Mouse (Mus musculus) midbrain, embryonic 10.5 days (tissue): ENCODE measurements around the gene Ampd1. TPM values are rescaled to one million over a fixed set of nuclear protein-coding genes. Genes with fewer than 3 reads are reported as not detected.

ENCODE experiments used
- DNase-seq: peaks from one replicate; pipeline ENCODE4 v3.0.0-alpha.2; 2017; ENCODE audit warnings: low spot score
- H3K27ac ChIP-seq: fragments of 300-500 bp; sonication (generic); replicated peaks from 2 replicates; pipeline ENCODE4 v1.5.1; 2016; ENCODE audit warnings: mild to moderate bottlenecking
- H3K27me3 ChIP-seq: fragments of 300-500 bp; sonication (generic); 2 replicates; pipeline ENCODE4 v1.6.1; 2016; ENCODE audit warnings: low read depth, mild to moderate bottlenecking; ENCODE audit not compliant: poor library complexity, severe bottlenecking
- H3K36me3 ChIP-seq: fragments of 300-500 bp; sonication (generic); 2 replicates; pipeline ENCODE4 v1.6.1; 2016; ENCODE audit warnings: mild to moderate bottlenecking, moderate library complexity
- H3K4me1 ChIP-seq: fragments of 300-500 bp; sonication (generic); 2 replicates; pipeline ENCODE4 v1.6.1; 2016
- H3K4me3 ChIP-seq: fragments of 300-500 bp; sonication (generic); 2 replicates; pipeline ENCODE4 v1.5.1; 2016; ENCODE audit warnings: mild to moderate bottlenecking, moderate library complexity
- H3K9me3 ChIP-seq: fragments of 300-500 bp; sonication (generic); replicated peaks from 2 replicates; pipeline ENCODE4 v1.6.1; 2016; ENCODE audit warnings: mild to moderate bottlenecking
- WGBS: fragments of 180-500 bp; shearing (Covaris S2); methylation state at CpG from one replicate; pipeline ENCODE4 v1.1.7; 2016; 5-methylcytosine and 5-hydroxymethylcytosine counted together
- polyA plus RNA-seq: library from polyadenylated mRNA; unstranded; fragments of >200 nt; fragmentation: Nextera tagmentation; extraction: Ambion mirVana; gene quantifications from 2 replicates; pipeline ENCODE4 v1.2.1, GENCODE M21; 2016

The Ampd1 gene
- polyA plus RNA-seq = not detected in 2 replicates

DNA sequence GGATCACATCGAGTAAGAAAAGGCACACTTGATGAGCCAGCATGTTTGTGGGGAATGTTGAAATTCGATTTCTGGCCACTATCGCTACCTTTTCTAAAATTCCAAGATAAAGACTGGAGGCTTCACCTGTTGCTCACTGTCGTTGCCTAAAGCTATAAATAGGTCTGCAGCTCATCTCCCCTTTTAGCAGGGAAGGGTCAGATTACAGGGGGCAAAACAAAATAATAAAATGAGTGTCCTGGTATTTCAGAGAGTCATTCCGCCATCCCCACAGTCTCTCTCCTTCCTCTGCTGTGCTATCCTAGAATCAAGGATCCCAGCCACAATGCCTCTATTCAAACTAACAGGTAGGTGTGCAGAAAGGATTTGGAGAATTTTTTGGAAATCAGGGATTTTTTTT, at the start of gene Ampd1:
Gene Ampd1, plus strand, starts transcription at position 244 of the 400 bp plus-strand sequence.
- Histone ChIP-seq H3K36me3 (peaks cover 13% of the 10 kb centered on the region), H3K4me3 (no peak within 1 kb of the TSS), H3K9me3 (no peaks in the 10 kb centered on the region), H3K27ac (no peak within 1 kb of the TSS), H3K27me3 (no peaks in the 10 kb centered on the region), H3K4me1 (no peaks in the 10 kb centered on the region)
- 77% methylated on average over 5 of the region's 5 CpGs for WGBS
- DNase-seq = no peak

DNA sequence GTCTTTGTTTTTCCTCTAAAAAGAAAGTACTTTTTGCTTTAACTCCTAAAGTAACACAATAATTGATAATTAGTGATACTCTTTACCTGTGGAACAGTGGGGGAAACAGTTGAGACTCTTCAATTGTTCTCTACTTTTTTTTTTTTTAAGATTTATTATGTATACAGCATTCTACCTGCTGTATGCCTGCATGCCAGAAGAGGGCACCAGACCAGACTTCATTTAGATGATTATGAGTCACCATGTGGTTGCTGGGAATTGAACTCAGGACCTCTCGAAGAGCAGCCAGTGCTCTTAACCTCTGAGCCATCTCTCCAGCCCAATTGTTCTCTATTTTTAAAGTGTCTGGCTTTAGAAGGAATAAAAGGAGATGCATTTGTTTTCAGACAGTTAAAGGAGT, 47.6 kb upstream of the Ampd1 start:
- Histone ChIP-seq H3K27ac (no peak overlapping the region), H3K27me3 (no peaks in the 10 kb centered on the region), H3K4me1 (peaks cover 9% of the 10 kb centered on the region), H3K4me3 (no peak overlapping the region), H3K9me3 (no peaks in the 10 kb centered on the region), H3K36me3 (peaks cover 74% of the 10 kb centered on the region)
- 93% methylated on average over 1 of the region's 1 CpGs for WGBS
- DNase-seq = no peak

DNA sequence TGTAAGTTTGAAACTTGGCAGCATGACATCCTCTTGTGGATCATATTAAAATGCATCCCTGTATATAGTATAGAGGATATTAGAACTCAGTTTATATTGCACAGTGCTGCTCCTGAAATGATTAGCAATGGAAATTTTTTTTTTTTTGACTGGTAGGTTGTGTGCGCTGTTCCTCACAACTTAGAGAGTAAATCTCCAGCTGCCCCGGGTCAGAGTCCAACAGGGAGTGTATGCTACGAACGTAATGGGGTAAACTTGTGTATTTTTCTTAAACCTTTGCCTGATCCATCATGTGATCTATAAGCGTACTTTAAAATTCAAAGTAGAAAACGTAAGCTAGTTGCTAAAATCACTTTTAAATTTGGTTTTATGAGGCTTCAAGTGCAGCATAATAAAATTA, 33.5 kb upstream of the Ampd1 start:
- Histone ChIP-seq H3K27me3 (no peaks in the 10 kb centered on the region), H3K9me3 (no peaks in the 10 kb centered on the region), H3K36me3 (peaks cover 98% of the 10 kb centered on the region), H3K4me3 (no peak overlapping the region), H3K27ac (no peak overlapping the region), H3K4me1 (no peaks in the 10 kb centered on the region)
- WGBS = 94% methylated on average over 6 of the region's 6 CpGs
- no peak for DNase-seq

DNA sequence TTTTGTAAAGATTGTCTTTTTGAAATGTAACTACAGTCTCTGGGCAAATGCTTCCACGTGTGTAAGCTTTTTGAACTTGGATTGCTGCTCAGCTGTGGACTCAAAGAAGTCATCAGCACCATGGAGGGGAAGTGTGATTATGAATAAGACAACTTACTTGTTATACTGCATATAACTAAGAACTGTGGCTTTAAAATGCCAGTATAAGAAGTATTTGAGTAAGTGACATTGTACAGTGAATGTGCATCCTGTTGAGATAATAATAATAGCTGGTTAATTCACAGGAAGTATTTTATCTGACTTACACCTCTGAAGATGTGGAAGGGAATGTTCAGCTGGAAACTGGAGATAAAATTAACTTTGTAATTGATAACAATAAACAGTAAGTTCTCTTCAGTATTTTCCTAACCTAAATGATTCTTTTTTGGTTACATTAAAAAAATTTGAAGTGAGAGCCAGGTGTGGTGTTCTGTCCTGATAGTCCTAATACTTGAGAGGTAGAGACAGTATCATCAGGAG, 32.9 kb upstream of the Ampd1 start:
- Histone ChIP-seq H3K27me3 (no peaks in the 10 kb centered on the region), H3K27ac (no peak overlapping the region), H3K4me1 (no peaks in the 10 kb centered on the region), H3K36me3 (peaks cover 98% of the 10 kb centered on the region), H3K4me3 (no peak overlapping the region), H3K9me3 (no peaks in the 10 kb centered on the region)
- 94% methylated on average over 1 of the region's 1 CpGs for WGBS
- DNase-seq = no peak

DNA sequence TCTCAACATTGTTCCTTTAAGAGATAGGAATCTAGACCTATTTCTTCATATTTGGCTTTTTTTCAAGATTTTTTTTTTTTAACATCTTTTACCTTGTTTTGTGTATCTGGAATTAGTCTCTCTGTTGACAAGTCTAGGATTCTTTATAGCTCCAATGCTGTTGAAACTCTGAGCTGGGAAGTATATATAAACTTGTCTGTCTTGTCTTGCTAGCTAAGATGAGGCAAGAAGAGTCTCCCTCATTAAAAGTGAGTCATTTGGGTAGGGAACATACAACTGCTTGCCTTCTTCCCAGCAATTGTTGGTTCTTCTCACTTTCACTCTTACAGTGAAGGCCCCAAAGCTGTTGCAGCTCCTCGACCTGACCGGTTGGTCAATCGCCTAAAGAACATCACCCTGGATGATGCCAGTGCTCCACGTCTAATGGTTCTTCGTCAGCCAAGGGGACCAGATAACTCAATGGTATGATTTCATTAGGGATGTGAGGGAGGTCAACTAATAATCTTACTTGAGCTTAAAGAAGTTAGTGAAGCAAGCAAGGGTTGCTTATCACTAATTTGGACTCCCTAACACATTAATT, 17.7 kb upstream of the Ampd1 start:
- Histone ChIP-seq H3K4me3 (no peak overlapping the region), H3K27me3 (no peaks in the 10 kb centered on the region), H3K9me3 (no peaks in the 10 kb centered on the region), H3K36me3 (peaks cover 74% of the 10 kb centered on the region), H3K27ac (no peak overlapping the region), H3K4me1 (peaks cover 7% of the 10 kb centered on the region)
- 91% methylated on average over 5 of the region's 5 CpGs for WGBS
- no peak for DNase-seq

DNA sequence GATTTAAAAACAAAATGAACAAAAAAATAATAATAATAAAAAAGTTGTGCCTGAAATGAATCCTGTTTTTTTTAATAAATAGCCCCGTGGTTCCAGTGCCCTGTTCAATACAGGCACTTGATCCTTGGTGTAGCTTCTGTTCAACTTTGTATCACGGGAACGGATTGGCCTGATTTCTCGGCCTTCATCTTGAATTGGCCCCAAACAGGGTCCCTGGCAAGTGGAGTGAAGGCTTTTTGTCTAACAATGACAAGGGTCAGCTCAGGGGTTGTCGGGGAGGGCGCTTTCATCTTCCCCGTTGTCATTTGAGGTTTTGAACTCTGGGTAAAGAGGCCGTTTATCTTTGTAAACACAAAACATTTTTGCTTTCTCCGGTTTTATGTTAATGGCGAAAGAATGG, 16.1 kb upstream of the Ampd1 start:
- WGBS = 1% methylated on average over 10 of the region's 10 CpGs
- H3K4me1 ChIP-seq = peaks cover 7% of the 10 kb centered on the region
- no peaks in the 10 kb centered on the region for H3K9me3 ChIP-seq
- H3K27ac ChIP-seq = peak overlapping the region; percentile 97
- H3K27me3 ChIP-seq = no peaks in the 10 kb centered on the region
- DNase-seq = no peak
- H3K4me3 ChIP-seq = peak overlapping the region; percentile 87
- peaks cover 74% of the 10 kb centered on the region for H3K36me3 ChIP-seq

DNA sequence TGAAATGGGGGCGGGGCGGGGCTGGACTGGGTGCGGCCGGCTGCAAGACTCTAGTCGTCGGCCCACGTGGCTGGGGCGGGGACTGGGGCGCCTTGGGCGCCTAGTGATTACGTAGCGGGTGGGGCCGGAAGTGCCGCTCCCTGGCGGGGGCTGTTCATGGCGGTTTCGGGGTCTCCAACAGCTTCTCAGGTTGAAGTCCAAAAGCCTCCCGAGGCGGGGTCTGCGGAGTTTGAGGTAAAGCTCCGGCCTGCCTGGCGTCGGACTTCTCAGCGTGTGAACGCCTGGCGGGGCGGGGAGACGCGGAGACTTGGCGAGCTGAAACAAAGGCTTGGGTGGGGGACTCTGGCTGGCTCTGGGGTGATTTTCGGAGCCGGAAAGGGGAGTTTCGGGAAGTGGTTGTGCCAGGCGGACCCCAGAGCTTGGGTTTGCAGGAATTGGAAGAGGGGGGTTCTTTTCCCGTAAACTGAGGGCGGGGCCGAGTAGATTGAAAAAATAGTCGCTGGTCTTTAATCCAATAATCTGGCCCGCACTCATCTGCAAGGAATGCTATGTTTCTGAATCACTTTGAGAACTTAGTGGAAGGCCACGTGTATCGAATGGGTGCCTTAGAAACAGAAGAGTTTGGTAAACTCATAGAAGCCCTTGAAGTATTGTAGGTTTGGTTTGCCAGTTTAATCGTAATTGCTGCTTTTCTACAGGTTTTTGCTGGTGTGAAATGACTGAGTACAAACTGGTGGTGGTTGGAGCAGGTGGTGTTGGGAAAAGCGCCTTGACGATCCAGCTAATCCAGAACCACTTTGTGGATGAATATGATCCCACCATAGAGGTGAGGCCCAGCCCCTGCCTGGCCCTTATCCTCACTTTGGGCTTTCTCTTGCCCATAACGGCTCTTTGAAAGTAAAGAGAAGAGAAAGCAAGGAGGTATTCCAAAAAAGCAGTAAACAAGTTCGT, 15.3 kb upstream of the Ampd1 start, which contains the start of gene Nras:
Gene Nras, plus strand, starts transcription at position 79 of the 951 bp plus-strand sequence.
- H3K4me3 ChIP-seq = peak within 1 kb of the TSS; percentile 87
- H3K9me3 ChIP-seq = no peaks in the 10 kb centered on the region
- peak within 1 kb of the TSS; percentile 97 for H3K27ac ChIP-seq
- H3K4me1 ChIP-seq = peaks cover 7% of the 10 kb centered on the region
- 4% methylated on average over 46 of the region's 46 CpGs for WGBS
- peak; percentile 98 for DNase-seq
- peaks cover 74% of the 10 kb centered on the region for H3K36me3 ChIP-seq
- H3K27me3 ChIP-seq = no peaks in the 10 kb centered on the region

GRCm38 (mm10) chr3:103066927-103067326, 6.9 kb upstream of the Ampd1 start:
- DNase-seq = no peak
- Histone ChIP-seq H3K4me3 (no peak overlapping the region), H3K4me1 (no peaks in the 10 kb centered on the region)

DNA sequence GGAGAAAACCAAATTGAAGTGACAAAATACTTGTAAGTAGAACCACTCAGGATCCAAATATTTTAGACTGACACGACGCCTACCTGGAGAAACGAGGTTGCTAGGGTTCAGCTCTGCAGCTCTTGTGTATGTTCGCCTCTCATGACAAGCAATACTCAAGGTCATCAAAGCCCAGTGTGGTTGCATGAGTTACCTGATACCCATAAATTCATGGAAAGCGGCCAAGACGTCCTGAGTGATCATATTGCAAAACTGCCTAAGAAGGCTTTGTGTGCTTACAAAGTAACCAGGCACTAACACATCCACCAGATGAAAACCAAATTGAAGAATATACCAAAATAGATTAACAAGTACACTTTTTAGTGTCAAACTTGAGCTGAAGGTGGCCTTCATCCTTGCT, 4.8 kb upstream of the Ampd1 start:
- Histone ChIP-seq H3K27me3 (no peaks in the 10 kb centered on the region), H3K4me1 (no peaks in the 10 kb centered on the region), H3K4me3 (no peak overlapping the region), H3K27ac (no peak overlapping the region), H3K9me3 (no peaks in the 10 kb centered on the region), H3K36me3 (peaks cover 61% of the 10 kb centered on the region)
- no peak for DNase-seq
- 92% methylated on average over 6 of the region's 6 CpGs for WGBS

More at GRCm38 (mm10) chr3:103066927-103067326, 6.9 kb upstream of the Ampd1 start:
- Histone ChIP-seq H3K27ac (no peak overlapping the region), H3K9me3 (no peaks in the 10 kb centered on the region), H3K27me3 (no peaks in the 10 kb centered on the region), H3K36me3 (peaks cover 82% of the 10 kb centered on the region)
- 93% methylated on average over 8 of the region's 8 CpGs for WGBS

DNA sequence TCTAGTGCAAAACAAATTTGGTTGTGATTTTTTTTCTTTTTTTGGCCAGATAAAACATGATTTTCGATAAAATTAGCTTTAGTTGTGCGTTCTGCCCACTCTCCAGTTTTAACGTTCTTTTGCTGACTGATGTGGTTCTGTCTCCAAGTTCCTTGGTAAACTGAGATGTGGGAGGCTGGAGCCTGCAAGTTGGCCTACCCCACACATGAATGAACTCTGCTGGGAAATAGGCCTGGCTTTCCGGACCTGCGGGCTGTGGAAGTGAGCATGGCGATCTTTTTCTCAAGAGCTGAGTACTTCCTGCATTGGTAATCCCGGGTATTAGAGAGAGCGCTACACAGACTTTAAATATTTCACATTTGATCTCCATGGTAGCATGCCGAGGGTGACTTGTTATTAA, 2.1 kb downstream of the Ampd1 start:
- H3K27ac ChIP-seq = no peak overlapping the region
- H3K36me3 ChIP-seq = no peaks in the 10 kb centered on the region
- H3K4me3 ChIP-seq = no peak overlapping the region
- 94% methylated on average over 9 of the region's 9 CpGs for WGBS
- H3K27me3 ChIP-seq = no peaks in the 10 kb centered on the region
- H3K4me1 ChIP-seq = no peaks in the 10 kb centered on the region
- H3K9me3 ChIP-seq = no peaks in the 10 kb centered on the region
- no peak for DNase-seq

GRCm38 (mm10) chr3:103076476-103076875, 2.7 kb downstream of the Ampd1 start:
- no peak overlapping the region for H3K4me3 ChIP-seq
- WGBS = 94% methylated on average over 9 of the region's 9 CpGs
- no peak for DNase-seq
- no peaks in the 10 kb centered on the region for H3K9me3 ChIP-seq
- no peaks in the 10 kb centered on the region for H3K27me3 ChIP-seq
- no peaks in the 10 kb centered on the region for H3K36me3 ChIP-seq
- no peaks in the 10 kb centered on the region for H3K4me1 ChIP-seq
- no peak overlapping the region for H3K27ac ChIP-seq

DNA sequence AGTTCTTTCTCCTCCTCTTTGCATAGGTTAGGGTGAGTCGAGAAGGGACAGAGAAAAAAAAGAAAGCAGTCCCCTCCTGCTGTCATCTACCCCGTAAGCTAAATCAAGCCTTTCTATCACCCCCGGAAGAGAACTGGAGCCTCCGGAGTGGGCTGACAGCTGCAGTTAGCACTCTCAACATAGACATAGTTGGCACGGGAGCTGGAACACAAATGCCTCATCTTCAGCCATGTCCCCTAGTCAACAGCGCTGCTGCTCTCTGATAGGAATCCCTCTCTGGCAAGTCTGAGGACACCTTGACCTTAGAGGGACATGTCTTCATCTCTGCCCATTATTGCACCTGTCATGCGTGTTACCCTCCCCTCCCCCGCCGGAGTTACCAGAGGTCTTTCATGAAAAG, 5.5 kb downstream of the Ampd1 start:
- Histone ChIP-seq H3K27ac (no peak overlapping the region), H3K4me1 (no peaks in the 10 kb centered on the region), H3K27me3 (no peaks in the 10 kb centered on the region), H3K4me3 (no peak overlapping the region), H3K9me3 (no peaks in the 10 kb centered on the region), H3K36me3 (no peaks in the 10 kb centered on the region)
- WGBS = 86% methylated on average over 9 of the region's 9 CpGs
- DNase-seq = no peak

DNA sequence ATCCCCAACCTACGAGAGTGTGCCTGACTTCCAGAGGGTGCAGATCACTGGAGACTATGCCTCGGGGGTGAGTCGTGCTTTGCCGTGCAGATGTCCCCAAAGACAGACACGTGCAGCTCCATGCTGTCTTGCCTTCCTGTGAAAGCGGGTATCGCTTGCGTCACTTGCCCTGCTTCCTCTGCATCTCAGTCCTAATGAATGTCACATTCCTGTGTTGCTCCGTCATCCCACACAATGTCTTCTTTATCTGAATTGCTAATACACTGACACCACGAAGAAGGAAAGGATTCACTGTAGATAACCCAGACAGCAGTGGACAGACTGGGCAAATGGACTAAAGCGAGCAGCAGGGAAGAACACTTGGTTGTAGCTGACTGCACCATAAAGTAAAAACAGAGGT, 7.2 kb downstream of the Ampd1 start:
- H3K36me3 ChIP-seq = no peaks in the 10 kb centered on the region
- DNase-seq = no peak
- H3K4me1 ChIP-seq = no peaks in the 10 kb centered on the region
- H3K9me3 ChIP-seq = no peaks in the 10 kb centered on the region
- no peak overlapping the region for H3K27ac ChIP-seq
- WGBS = 80% methylated on average over 11 of the region's 11 CpGs
- no peaks in the 10 kb centered on the region for H3K27me3 ChIP-seq
- no peak overlapping the region for H3K4me3 ChIP-seq
